Mouse (Mus musculus) midbrain, embryonic 16.5 days (tissue): Measurements from ENCODE around the gene Selenof. TPM values are rescaled to one million over a fixed set of nuclear protein-coding genes. Genes with fewer than 3 reads are reported as not detected.
A peak's percentile ranks its signal among the peaks of the same experiment; 100 is the strongest.
"Not testable (repeated sequence)": the region's sequence is repeated elsewhere in the genome, so short reads cannot be mapped to it uniquely, and the experiment has no call there.

Experiments
- ATAC-seq: fragments of 200-750 bp; cut with Nextera tagmentation; 2 replicates; pipeline ENCODE4 v1.8.0; 2017; ENCODE audit warnings: moderate TSS enrichment
- H3K27ac ChIP-seq: fragments of 300-500 bp; sonication (generic); 2 replicates; pipeline ENCODE4 v1.5.1; 2014; ENCODE audit warnings: mild to moderate bottlenecking, low read length, mixed read lengths
- H3K27me3 ChIP-seq: fragments of 300-500 bp; sonication (generic); 2 replicates; pipeline ENCODE4 v1.6.1; 2014; ENCODE audit warnings: low read depth, low read length, mixed read lengths; ENCODE audit not compliant: control insufficient read depth, insufficient read depth
- H3K36me3 ChIP-seq: fragments of 300-500 bp; sonication (generic); 2 replicates; pipeline ENCODE4 v1.6.1; 2014; ENCODE audit warnings: mild to moderate bottlenecking, low read length, moderate library complexity, mixed read lengths; ENCODE audit not compliant: control insufficient read depth, insufficient read depth
- H3K4me1 ChIP-seq: fragments of 300-500 bp; sonication (generic); 2 replicates; pipeline ENCODE4 v1.6.1; 2014; ENCODE audit warnings: mild to moderate bottlenecking, low read length, mixed read lengths; ENCODE audit not compliant: control insufficient read depth, insufficient read depth
- H3K4me2 ChIP-seq: fragments of 300-500 bp; sonication (generic); 2 replicates; pipeline ENCODE4 v1.6.1; 2014; ENCODE audit warnings: mild to moderate bottlenecking, low read length, mixed read lengths
- H3K4me3 ChIP-seq: fragments of 300-500 bp; sonication (generic); 2 replicates; pipeline ENCODE4 v1.5.1; 2014; ENCODE audit warnings: low read depth, mild to moderate bottlenecking, low read length, moderate library complexity, mixed read lengths
- H3K9ac ChIP-seq: fragments of 300-500 bp; sonication (generic); 2 replicates; pipeline ENCODE4 v1.6.1; 2014; ENCODE audit warnings: low read depth, low read length, mixed read lengths
- H3K9me3 ChIP-seq: fragments of 300-500 bp; sonication (generic); replicated peaks from 2 replicates; pipeline ENCODE4 v1.6.1; 2014; ENCODE audit warnings: mild to moderate bottlenecking, low read length, mixed read lengths; ENCODE audit not compliant: control insufficient read depth, poor library complexity, severe bottlenecking
- WGBS: fragments of 180-500 bp; shearing (Covaris S2); extraction: QIAGEN DNeasy Blood & Tissue Kit; methylation state at CpG from one replicate; pipeline ENCODE4 v1.1.7; 2014; 5-methylcytosine and 5-hydroxymethylcytosine counted together
- polyA plus RNA-seq: library from polyadenylated mRNA; unstranded; fragments of >200 nt; fragmentation: Nextera tagmentation; extraction: Ambion mirVana; gene quantifications from 2 replicates; pipeline ENCODE4 v1.2.1, GENCODE M21; 2015

The Selenof gene
- polyA plus RNA-seq, 1 experiment from 2014 or later = 552 TPM

- no peak for ATAC-seq
- Histone ChIP-seq H3K4me2 (no peak overlapping the region), H3K36me3 (no peaks in the 10 kb centered on the region), H3K27ac (no peak overlapping the region), H3K9me3 (no peaks in the 10 kb centered on the region), H3K4me3 (no peak overlapping the region), H3K9ac (no peak overlapping the region), H3K4me1 (no peaks in the 10 kb centered on the region), H3K27me3 (no peaks in the 10 kb centered on the region)
- 84% methylated on average over 3 of the region's 3 CpGs for WGBS
These were observed 33.5 kb downstream of the Selenof start for GRCm38 (mm10) chr3:144603558-144603957.

GRCm38 (mm10) chr3:144604205-144604604 is 34.1 kb downstream of the Selenof start:
- H3K9me3 ChIP-seq = no peaks in the 10 kb centered on the region
- no peak overlapping the region for H3K4me3 ChIP-seq
- no peak for ATAC-seq
- no peaks in the 10 kb centered on the region for H3K27me3 ChIP-seq
- 79% methylated on average over 7 of the region's 7 CpGs for WGBS
- H3K36me3 ChIP-seq = no peaks in the 10 kb centered on the region
- H3K4me1 ChIP-seq = no peaks in the 10 kb centered on the region
- H3K9ac ChIP-seq = no peak overlapping the region
- H3K27ac ChIP-seq = no peak overlapping the region
- no peak overlapping the region for H3K4me2 ChIP-seq

- not testable (repeated sequence) for H3K4me2 ChIP-seq, H3K4me3 ChIP-seq, H3K27ac ChIP-seq, H3K27me3 ChIP-seq, H3K9me3 ChIP-seq, ATAC-seq, H3K4me1 ChIP-seq, H3K9ac ChIP-seq, H3K36me3 ChIP-seq
- 70% methylated on average over 7 of the region's 7 CpGs for WGBS
These were observed 35.7 kb downstream of the Selenof start for GRCm38 (mm10) chr3:144605811-144606210.

DNA sequence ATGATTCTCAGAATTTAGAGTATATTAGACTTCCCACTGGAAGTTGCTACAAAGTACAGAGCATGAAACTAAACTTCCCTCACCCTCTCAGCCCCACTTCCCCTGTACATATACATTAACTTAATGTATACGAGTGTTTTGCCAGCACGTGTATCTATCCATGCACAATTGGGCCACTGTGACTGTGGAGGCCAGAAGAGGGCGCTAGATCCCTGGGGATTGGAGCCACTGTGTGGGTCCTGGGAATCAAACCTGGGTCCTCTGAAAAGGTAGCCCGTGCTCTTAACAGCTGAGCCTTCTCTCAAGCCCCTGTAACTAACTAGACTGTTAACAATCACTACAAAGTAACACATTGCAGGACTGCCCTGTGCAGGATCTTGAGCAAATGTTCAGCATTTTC is 36.3 kb downstream of the Selenof start:
- Histone ChIP-seq H3K4me1 (peaks cover 4% of the 10 kb centered on the region; the same call in 1 of the 2 replicates), H3K4me3 (no peak overlapping the region), H3K9ac (no peak overlapping the region), H3K36me3 (no peaks in the 10 kb centered on the region), H3K4me2 (no peak overlapping the region), H3K27me3 (no peaks in the 10 kb centered on the region), H3K9me3 (no peaks in the 10 kb centered on the region), H3K27ac (no peak overlapping the region)
- 72% methylated on average over 4 of the region's 4 CpGs for WGBS
- ATAC-seq = no peak

- no peak for ATAC-seq
- no peak overlapping the region for H3K27ac ChIP-seq
- H3K9me3 ChIP-seq = no peaks in the 10 kb centered on the region
- no peak overlapping the region for H3K4me3 ChIP-seq
- no peaks in the 10 kb centered on the region for H3K36me3 ChIP-seq
- H3K4me1 ChIP-seq = peaks cover 12% of the 10 kb centered on the region; the same call in 1 of the 2 replicates
- H3K27me3 ChIP-seq = no peaks in the 10 kb centered on the region
- H3K4me2 ChIP-seq = no peak overlapping the region
- WGBS = 94% methylated on average over 5 of the region's 5 CpGs
- H3K9ac ChIP-seq = no peak overlapping the region
These were observed 38.0 kb downstream of the Selenof start for GRCm38 (mm10) chr3:144608090-144608489.

- Histone ChIP-seq H3K9me3 (no peaks in the 10 kb centered on the region), H3K27ac (no peak overlapping the region), H3K4me1 (peaks cover 12% of the 10 kb centered on the region; the same call in 1 of the 2 replicates), H3K27me3 (no peaks in the 10 kb centered on the region), H3K9ac (no peak overlapping the region), H3K36me3 (no peaks in the 10 kb centered on the region), H3K4me3 (no peak overlapping the region), H3K4me2 (no peak overlapping the region)
- peak; percentile 18; the same call in 1 of the 2 replicates for ATAC-seq
- WGBS = 38% methylated on average over 5 of the region's 5 CpGs
These were observed 40.7 kb downstream of the Selenof start for GRCm38 (mm10) chr3:144610759-144611158.

- no peaks in the 10 kb centered on the region for H3K27me3 ChIP-seq
- H3K36me3 ChIP-seq = no peaks in the 10 kb centered on the region
- H3K4me1 ChIP-seq = peaks cover 12% of the 10 kb centered on the region; the same call in 1 of the 2 replicates
- no peak overlapping the region for H3K4me3 ChIP-seq
- no peak overlapping the region for H3K27ac ChIP-seq
- 0 out of 2 replicates have a peak overlapping the region, but pooled peaks have one; percentile 0 for H3K4me2 ChIP-seq
- ATAC-seq = peak; percentile 23
- H3K9me3 ChIP-seq = no peaks in the 10 kb centered on the region
- no peak overlapping the region for H3K9ac ChIP-seq
- WGBS = 43% methylated on average over 8 of the region's 8 CpGs
These were observed 41.6 kb downstream of the Selenof start for GRCm38 (mm10) chr3:144611626-144612271.

GRCm38 (mm10) chr3:144612382-144612781 is 42.3 kb downstream of the Selenof start:
- no peak for ATAC-seq
- Histone ChIP-seq H3K27ac (no peak overlapping the region), H3K4me3 (no peak overlapping the region)

DNA sequence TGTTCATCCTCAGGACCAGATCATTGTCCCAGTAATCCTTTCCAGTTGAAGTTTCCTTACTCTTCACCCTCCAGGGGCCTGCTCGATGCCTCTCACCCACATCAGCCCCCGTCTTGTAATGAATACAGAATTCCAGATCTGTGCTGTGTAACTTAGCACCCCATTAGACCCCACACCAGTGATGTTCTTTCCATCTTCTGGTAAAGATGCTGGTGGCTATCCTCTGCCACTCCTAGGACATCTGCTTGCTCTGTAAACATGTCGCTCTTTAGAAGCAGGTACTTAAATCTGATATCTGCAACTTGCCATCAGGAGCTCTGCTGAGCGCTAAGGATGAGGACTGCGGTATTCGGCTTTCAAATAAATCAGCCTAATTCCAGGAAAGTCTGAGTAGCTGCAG is 44.2 kb downstream of the Selenof start:
- Histone ChIP-seq H3K9me3 (no peaks in the 10 kb centered on the region), H3K27me3 (no peaks in the 10 kb centered on the region), H3K4me1 (peaks cover 12% of the 10 kb centered on the region; the same call in 1 of the 2 replicates), H3K4me2 (no peak overlapping the region), H3K9ac (no peak overlapping the region), H3K27ac (no peak overlapping the region), H3K4me3 (no peak overlapping the region), H3K36me3 (no peaks in the 10 kb centered on the region)
- ATAC-seq = no peak
- 83% methylated on average over 6 of the region's 6 CpGs for WGBS

More at GRCm38 (mm10) chr3:144612382-144612781, 42.3 kb downstream of the Selenof start:
- WGBS = 58% methylated on average over 6 of the region's 6 CpGs
- Histone ChIP-seq H3K27me3 (no peaks in the 10 kb centered on the region), H3K4me1 (peaks cover 12% of the 10 kb centered on the region; the same call in 1 of the 2 replicates), H3K9me3 (no peaks in the 10 kb centered on the region), H3K9ac (no peak overlapping the region), H3K36me3 (no peaks in the 10 kb centered on the region), H3K4me2 (no peak overlapping the region)
